Mouse (Mus musculus): Measurements from ENCODE around the gene Kremen1. TPM values are rescaled to one million over a fixed set of nuclear protein-coding genes. Genes with fewer than 3 reads are reported as not detected.

The Kremen1 gene
- polyA plus RNA-seq, 1 experiment from 2014 or later, result 4.8 TPM

- ATAC-seq, result no peak
- Histone ChIP-seq H3K27ac (ENCODE audit: low read depth, low read length) (peak overlapping the region; percentile 36; the same call in 1 of the 2 replicates), H3K27me3 (replicated peaks; ENCODE audit: control insufficient read depth, insufficient read depth, low read length) (no peaks in the 10 kb centered on the region), H3K9me3 (ENCODE audit: control insufficient read depth, low read length) (no peaks in the 10 kb centered on the region), H3K9ac (ENCODE audit: low read depth, low read length) (no peak overlapping the region), H3K4me3 (ENCODE audit: low read length) (no peak overlapping the region), H3K36me3 (ENCODE audit: control insufficient read depth, insufficient read depth, low read length) (no peaks in the 10 kb centered on the region), H3K4me2 (ENCODE audit: low read length) (no peak overlapping the region), H3K4me1 (ENCODE audit: control insufficient read depth, insufficient read depth, low read depth, low read length) (peaks cover 3% of the 10 kb centered on the region; the same call in 1 of the 2 replicates)
- WGBS, result 37% methylated on average over 9 of the region's 9 CpGs
Measured at GRCm38 (mm10) chr11:5271274-5272065, 10.1 kb upstream of the Kremen1 start.

- no peak overlapping the region for H3K9ac ChIP-seq (ENCODE audit: low read depth, low read length)
- H3K4me3 ChIP-seq (ENCODE audit: low read length), result no peak overlapping the region
- no peaks in the 10 kb centered on the region for H3K9me3 ChIP-seq (ENCODE audit: control insufficient read depth, low read length)
- no peaks in the 10 kb centered on the region for H3K27me3 ChIP-seq (replicated peaks; ENCODE audit: control insufficient read depth, insufficient read depth, low read length)
- H3K4me1 ChIP-seq (ENCODE audit: control insufficient read depth, insufficient read depth, low read depth, low read length), result peaks cover 3% of the 10 kb centered on the region; the same call in 1 of the 2 replicates
- no peaks in the 10 kb centered on the region for H3K36me3 ChIP-seq (ENCODE audit: control insufficient read depth, insufficient read depth, low read length)
- 82% methylated on average over 8 of the region's 8 CpGs for WGBS
- ATAC-seq, result no peak
- no peak overlapping the region for H3K4me2 ChIP-seq (ENCODE audit: low read length)
- H3K27ac ChIP-seq (ENCODE audit: low read depth, low read length), result no peak overlapping the region
Measured at GRCm38 (mm10) chr11:5269846-5270461, 8.6 kb upstream of the Kremen1 start.

DNA sequence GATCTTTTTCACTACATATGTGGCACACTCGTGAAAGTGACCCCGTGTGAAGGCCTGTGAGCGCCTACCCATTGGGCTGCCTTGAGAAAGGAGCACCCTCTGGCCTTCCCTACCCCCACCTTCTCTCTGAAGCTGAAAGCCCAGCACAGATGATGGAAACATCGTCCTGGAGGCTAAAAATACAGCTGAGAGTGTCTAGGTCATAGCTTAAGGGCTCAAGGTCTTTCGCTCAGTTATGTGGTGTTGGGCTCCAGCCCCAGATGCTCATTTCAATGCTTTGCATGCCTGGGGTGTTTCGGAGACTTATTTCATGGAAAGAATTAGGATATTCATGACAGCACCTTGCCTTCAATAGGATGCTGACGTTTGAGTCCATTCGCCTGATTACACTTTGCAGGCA is 4.4 kb upstream of the Kremen1 start:
- Histone ChIP-seq H3K27ac (ENCODE audit: low read depth, low read length) (no peak overlapping the region), H3K27me3 (replicated peaks; ENCODE audit: control insufficient read depth, insufficient read depth, low read length) (0 out of 2 replicates have a peak, but pooled peaks cover 2% of the 10 kb centered on the region), H3K4me2 (ENCODE audit: low read length) (no peak overlapping the region), H3K4me1 (ENCODE audit: control insufficient read depth, insufficient read depth, low read depth, low read length) (no peaks in the 10 kb centered on the region; the same call in 1 of the 2 replicates), H3K4me3 (ENCODE audit: low read length) (no peak overlapping the region), H3K36me3 (ENCODE audit: control insufficient read depth, insufficient read depth, low read length) (no peaks in the 10 kb centered on the region), H3K9me3 (ENCODE audit: control insufficient read depth, low read length) (no peaks in the 10 kb centered on the region), H3K9ac (ENCODE audit: low read depth, low read length) (no peak overlapping the region)
- no peak for ATAC-seq
- 82% methylated on average over 8 of the region's 8 CpGs for WGBS

GRCm38 (mm10) chr11:5263078-5263730 is 1.8 kb upstream of the Kremen1 start:
- Histone ChIP-seq H3K9ac (ENCODE audit: low read depth, low read length) (no peak overlapping the region), H3K27me3 (replicated peaks; ENCODE audit: control insufficient read depth, insufficient read depth, low read length) (0 out of 2 replicates have a peak, but pooled peaks cover 2% of the 10 kb centered on the region), H3K27ac (ENCODE audit: low read depth, low read length) (no peak overlapping the region), H3K4me2 (ENCODE audit: low read length) (no peak overlapping the region), H3K4me1 (ENCODE audit: control insufficient read depth, insufficient read depth, low read depth, low read length) (no peaks in the 10 kb centered on the region; the same call in 1 of the 2 replicates), H3K9me3 (ENCODE audit: control insufficient read depth, low read length) (no peaks in the 10 kb centered on the region), H3K36me3 (ENCODE audit: control insufficient read depth, insufficient read depth, low read length) (no peaks in the 10 kb centered on the region), H3K4me3 (ENCODE audit: low read length) (no peak overlapping the region)
- no peak for ATAC-seq
- WGBS, result 61% methylated on average over 26 of the region's 26 CpGs

GRCm38 (mm10) chr11:5260942-5261459 is 357 bp downstream of the Kremen1 start:
- Histone ChIP-seq H3K4me3 (ENCODE audit: low read length) (peak overlapping the region; percentile 75), H3K27me3 (replicated peaks; ENCODE audit: control insufficient read depth, insufficient read depth, low read length) (0 out of 2 replicates have a peak, but pooled peaks cover 2% of the 10 kb centered on the region), H3K4me1 (ENCODE audit: control insufficient read depth, insufficient read depth, low read depth, low read length) (peaks cover 5% of the 10 kb centered on the region; the same call in 1 of the 2 replicates), H3K4me2 (ENCODE audit: low read length) (peak overlapping the region; percentile 81), H3K9ac (ENCODE audit: low read depth, low read length) (peak overlapping the region; percentile 70), H3K27ac (ENCODE audit: low read depth, low read length) (peak overlapping the region; percentile 36), H3K9me3 (ENCODE audit: control insufficient read depth, low read length) (no peaks in the 10 kb centered on the region), H3K36me3 (ENCODE audit: control insufficient read depth, insufficient read depth, low read length) (no peaks in the 10 kb centered on the region)
- 1% methylated on average over 42 of the region's 42 CpGs for WGBS
- peak; percentile 29; the same call in 1 of the 2 replicates for ATAC-seq

DNA sequence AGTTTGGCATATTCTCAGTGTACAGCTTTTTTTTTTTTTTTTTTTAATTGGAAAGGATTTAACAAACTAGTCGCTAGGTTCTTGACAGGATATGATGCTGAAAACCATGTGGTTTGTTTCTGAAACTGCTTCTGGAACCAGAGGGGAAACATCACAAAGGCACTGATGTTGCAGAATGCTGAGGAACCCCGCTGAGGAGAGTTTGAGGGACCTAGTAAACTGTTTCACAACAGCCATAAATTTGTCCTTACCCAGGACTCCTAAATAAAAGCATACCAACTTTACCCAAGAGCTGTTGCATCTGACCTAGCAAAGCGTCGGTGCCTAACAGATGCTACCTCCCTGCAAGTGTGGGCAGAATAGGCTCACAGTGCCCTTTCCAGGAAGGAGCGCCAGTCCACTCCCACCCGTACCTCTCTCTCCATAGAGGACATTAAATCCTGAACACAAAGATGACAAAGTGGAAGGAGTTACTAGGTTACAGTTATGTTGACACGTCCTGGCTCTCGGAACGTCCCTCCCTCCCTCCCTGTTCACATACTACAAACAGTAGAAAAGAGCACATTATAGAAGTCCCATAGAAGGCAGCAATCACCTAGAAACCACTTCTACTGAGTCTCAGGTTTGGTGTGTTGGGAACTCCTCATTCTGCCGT is 1.3 kb downstream of the Kremen1 start:
- no peak for ATAC-seq
- H3K27me3 ChIP-seq (replicated peaks; ENCODE audit: control insufficient read depth, insufficient read depth, low read length), result 0 out of 2 replicates have a peak, but pooled peaks cover 2% of the 10 kb centered on the region
- no peak overlapping the region for H3K9ac ChIP-seq (ENCODE audit: low read depth, low read length)
- H3K27ac ChIP-seq (ENCODE audit: low read depth, low read length), result no peak overlapping the region
- H3K4me1 ChIP-seq (ENCODE audit: control insufficient read depth, insufficient read depth, low read depth, low read length), result peaks cover 11% of the 10 kb centered on the region
- peak overlapping the region; percentile 81 for H3K4me2 ChIP-seq (ENCODE audit: low read length)
- WGBS, result 49% methylated on average over 10 of the region's 10 CpGs
- no peaks in the 10 kb centered on the region for H3K36me3 ChIP-seq (ENCODE audit: control insufficient read depth, insufficient read depth, low read length)
- H3K9me3 ChIP-seq (ENCODE audit: control insufficient read depth, low read length), result no peaks in the 10 kb centered on the region
- no peak overlapping the region for H3K4me3 ChIP-seq (ENCODE audit: low read length)

DNA sequence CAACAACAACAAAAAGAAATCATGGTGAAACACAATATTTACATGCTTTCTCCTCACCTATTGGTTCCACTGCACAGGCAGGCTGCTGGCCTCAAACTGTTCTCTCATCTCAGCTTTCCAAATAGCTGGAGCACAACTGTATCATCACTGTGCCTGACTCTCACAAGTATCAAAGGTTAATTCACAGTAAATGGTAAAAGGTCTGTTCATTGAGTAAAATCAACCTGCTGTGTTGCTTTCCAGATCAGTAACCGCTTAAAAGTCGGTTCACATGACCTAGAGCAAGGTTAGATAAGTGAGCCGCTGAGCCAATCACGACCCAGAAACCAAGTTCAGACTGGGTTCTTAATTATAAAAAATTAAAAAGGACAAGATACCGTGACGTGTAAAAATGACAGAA is 3.3 kb downstream of the Kremen1 start:
- H3K4me3 ChIP-seq (ENCODE audit: low read length), result no peak overlapping the region
- H3K4me1 ChIP-seq (ENCODE audit: control insufficient read depth, insufficient read depth, low read depth, low read length), result peaks cover 11% of the 10 kb centered on the region
- H3K9ac ChIP-seq (ENCODE audit: low read depth, low read length), result no peak overlapping the region
- no peaks in the 10 kb centered on the region for H3K27me3 ChIP-seq (replicated peaks; ENCODE audit: control insufficient read depth, insufficient read depth, low read length)
- H3K4me2 ChIP-seq (ENCODE audit: low read length), result no peak overlapping the region
- no peak overlapping the region for H3K27ac ChIP-seq (ENCODE audit: low read depth, low read length)
- no peak for ATAC-seq
- no peaks in the 10 kb centered on the region for H3K36me3 ChIP-seq (ENCODE audit: control insufficient read depth, insufficient read depth, low read length)
- 96% methylated on average over 6 of the region's 6 CpGs for WGBS
- no peaks in the 10 kb centered on the region for H3K9me3 ChIP-seq (ENCODE audit: control insufficient read depth, low read length)

GRCm38 (mm10) chr11:5257151-5257862 is 4.1 kb downstream of the Kremen1 start:
- Histone ChIP-seq H3K4me1 (ENCODE audit: control insufficient read depth, insufficient read depth, low read depth, low read length) (peaks cover 11% of the 10 kb centered on the region), H3K27me3 (replicated peaks; ENCODE audit: control insufficient read depth, insufficient read depth, low read length) (no peaks in the 10 kb centered on the region), H3K4me3 (ENCODE audit: low read length) (no peak overlapping the region), H3K9ac (ENCODE audit: low read depth, low read length) (no peak overlapping the region), H3K27ac (ENCODE audit: low read depth, low read length) (no peak overlapping the region), H3K4me2 (ENCODE audit: low read length) (no peak overlapping the region), H3K36me3 (ENCODE audit: control insufficient read depth, insufficient read depth, low read length) (no peaks in the 10 kb centered on the region), H3K9me3 (ENCODE audit: control insufficient read depth, low read length) (no peaks in the 10 kb centered on the region)
- WGBS, result 78% methylated on average over 13 of the region's 13 CpGs
- ATAC-seq, result no peak
